Mouse (Mus musculus) kidney, postnatal 14 days (tissue): ENCODE measurements at regions not wholly inside any gene's neighbourhood (a gene's known extent, or its start where the extent isn't known, plus 50 kb on each side); places are given as distances from the start of the nearest gene placed in this dataset.
"Not testable (repeated sequence)": the region's sequence is repeated elsewhere in the genome, so short reads cannot be mapped to it uniquely, and the experiment has no call there.

Experiments used
- DNase-seq: peaks from one replicate; pipeline ENCODE4 v3.0.0; 2022; ENCODE audit warnings: mixed read lengths

DNA sequence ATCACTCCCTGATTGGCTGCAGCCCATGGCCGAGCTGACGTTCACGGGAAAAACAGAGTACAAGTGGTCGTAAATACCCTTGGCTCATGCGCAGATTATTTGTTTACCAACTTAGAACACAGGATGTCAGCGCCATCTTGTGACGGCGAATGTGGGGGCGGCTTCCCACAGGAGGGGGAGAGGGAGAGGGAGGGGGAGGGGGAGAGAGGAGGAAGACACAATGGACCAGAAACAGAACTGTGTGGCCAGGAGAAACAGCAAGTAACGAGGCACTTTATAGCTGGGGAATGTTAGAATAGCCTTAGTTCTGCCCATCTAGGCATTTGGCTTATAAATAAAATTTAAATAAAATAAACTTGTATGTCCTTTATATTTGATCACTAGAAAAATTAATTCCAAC, 240.7 kb upstream of the Podxl start:
- DNase-seq: peak; percentile 8

DNA sequence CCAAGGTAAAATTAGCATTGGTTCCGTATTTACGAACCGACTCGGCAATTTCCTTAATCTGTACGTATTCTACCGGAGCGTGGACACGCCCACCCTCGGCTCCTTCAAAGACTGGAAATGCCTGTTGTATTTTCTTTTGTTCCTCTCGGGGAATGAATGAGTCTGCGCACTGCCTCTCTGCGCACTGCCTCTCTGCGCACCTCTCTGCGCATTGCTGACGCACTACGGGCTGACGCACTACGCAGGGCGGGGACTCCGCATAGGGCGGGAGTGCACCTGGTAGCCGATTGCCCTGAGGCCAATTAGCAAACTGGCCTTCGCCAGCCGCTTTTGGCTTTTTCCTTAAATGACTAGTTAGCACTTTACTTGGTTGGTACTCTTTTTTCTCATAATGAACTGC, 239.4 kb upstream of the Podxl start:
- DNase-seq: not testable (repeated sequence)

DNA sequence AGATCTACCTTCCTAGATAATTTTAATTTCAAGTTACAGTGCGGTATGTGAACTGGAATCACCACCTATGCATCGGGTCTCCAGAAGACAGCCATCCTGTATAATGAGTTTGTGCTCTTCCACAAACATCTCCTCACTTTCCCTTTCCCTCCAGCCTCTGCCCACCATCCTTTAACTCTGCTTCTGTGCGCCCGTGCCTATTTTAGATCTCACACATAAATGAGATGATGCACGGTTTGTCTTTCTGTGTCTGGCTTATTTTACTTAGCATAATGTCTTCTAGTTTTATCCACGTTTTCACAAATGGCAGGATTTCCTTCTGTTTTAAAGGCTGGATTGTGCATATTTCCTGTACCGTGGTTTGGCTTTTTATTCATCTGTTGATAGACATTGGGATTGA, 227.8 kb upstream of the Podxl start:
- DNase-seq: no peak

DNA sequence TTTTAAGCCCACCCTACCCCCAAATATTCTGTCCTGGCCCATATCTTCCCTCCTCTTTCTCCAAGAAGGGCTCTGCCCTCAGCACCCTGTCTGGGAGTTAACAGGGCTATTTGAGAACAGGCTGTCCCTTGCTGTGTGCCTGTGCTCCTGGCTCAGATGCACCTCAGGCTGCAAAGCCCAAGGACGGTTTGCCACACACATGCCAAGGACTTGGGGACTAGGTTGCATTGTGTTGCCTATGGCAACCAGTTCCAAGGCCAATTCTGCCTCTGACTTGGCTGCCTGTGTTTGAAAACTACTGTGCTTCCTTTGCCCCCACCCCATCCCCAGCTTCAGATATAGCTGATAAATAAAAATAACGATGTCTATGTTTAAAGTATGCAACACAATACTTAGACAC, 227.1 kb upstream of the Podxl start:
- no peak for DNase-seq

DNA sequence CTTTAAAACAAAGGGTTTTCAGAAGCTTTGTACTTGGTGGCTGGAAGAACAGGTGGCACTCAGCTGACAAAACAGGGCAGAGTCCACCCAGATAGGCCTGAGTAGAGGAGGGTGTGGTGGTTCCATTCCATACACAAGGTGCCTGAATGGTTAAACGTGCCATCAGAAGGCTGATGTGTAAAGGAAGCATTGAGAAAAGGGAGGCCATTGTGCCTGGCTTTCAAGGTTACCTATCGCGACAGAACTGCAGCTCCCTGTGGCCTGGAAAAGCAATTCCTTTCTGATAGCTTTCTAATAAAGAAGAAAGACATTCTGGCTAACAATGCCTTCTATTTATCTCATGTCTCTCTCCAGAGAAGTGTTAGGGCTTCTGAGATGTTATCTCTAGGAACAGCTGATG, 213.1 kb upstream of the Podxl start:
- no peak for DNase-seq

DNA sequence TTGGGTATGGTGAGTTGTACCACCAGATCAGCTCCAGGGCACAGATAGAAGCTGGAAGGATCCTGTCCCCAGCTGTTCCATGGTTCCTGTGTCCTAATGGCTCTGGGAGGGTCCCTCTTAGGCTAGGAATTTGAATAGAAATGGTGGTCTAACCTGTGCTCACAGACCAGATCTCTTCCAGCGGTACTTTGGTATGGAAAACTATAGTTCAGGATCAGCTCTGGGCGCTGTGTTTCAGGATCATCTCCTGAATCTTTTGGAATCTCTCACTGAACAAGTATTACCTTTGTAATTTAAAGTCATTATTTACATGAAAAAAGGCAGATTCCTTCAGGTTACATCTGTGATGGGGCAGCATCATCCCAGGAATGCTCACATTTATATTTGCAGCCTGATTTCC, 208.1 kb upstream of the Podxl start:
- no peak for DNase-seq

DNA sequence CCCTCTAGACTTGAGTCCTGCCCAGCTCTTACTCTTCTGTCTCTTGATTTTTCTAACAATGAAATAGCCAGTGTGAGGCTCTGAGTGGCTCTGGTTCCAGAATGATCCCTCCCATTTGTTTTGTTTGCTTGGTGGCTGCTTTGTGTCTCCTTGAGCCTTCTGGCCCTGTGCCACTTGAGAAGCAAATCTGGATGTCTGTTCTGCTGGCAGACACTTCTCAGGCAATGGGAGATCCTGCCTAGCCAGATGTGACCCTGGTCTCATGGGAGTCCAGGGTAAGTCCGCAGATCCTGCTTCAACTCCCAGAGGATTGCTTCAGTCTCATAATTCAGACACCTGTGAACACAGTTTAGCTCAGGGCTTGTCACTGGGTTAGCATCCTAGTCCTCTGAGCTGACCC, 181.8 kb upstream of the Podxl start:
- DNase-seq: no peak

DNA sequence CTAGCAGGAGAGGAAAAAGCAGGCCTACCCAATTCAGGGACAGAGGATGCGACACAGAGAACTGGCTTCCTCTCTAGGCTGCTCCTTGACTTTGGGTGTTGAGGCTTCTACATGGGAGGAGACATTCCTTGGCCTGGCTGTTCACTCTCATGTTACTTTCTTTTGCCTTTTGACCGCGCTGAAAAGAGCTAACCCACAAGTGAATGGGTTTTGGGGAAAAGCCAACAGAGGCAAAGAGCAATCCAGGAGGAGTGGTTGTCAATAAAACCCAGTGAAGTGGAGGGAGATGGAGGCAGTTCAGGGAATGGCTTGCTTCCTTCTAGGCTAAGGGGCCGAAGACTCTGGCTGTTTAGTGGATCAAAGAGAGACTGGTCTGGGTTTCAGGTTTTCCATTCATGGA, 167.6 kb upstream of the Podxl start:
- no peak for DNase-seq

DNA sequence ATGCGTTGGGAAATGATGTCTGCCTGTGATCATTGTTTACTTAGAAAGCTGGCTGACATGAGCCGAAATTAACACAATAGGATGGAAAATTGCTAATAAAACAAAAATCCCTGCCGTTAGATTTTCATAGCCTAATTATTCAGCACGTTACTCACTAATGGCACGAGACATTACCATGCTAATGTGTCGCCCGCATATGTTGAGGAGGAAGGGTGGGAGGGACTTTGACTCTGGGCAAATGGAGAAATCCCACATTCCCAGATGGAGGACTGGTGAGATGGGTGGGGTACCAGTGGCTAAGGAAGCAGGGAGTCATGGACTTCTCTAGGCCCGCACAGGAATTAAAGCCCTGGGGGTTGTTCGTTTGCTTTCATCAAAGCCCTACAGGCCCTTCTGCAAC, 155.8 kb upstream of the Podxl start:
- DNase-seq: no peak

DNA sequence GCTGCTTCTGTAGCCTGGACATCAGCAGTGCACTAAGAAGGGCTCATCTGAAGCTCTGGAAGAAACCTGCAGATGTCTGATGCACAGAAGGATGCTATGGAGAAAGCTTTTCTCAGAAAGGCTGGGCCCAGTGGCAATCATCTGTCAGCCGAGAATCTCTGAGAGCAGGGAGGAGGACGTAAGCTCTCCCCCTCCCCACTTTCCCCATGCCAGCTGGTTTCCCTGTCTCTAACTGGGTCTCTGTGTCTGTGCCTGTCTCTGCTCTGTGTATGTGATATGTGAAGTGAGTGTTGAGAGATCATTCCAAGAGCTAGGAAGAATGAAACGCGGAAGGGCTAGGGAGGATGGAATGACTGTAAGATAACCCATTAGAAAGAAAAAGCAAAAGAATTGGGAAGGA, 155.1 kb upstream of the Podxl start:
- DNase-seq: no peak

DNA sequence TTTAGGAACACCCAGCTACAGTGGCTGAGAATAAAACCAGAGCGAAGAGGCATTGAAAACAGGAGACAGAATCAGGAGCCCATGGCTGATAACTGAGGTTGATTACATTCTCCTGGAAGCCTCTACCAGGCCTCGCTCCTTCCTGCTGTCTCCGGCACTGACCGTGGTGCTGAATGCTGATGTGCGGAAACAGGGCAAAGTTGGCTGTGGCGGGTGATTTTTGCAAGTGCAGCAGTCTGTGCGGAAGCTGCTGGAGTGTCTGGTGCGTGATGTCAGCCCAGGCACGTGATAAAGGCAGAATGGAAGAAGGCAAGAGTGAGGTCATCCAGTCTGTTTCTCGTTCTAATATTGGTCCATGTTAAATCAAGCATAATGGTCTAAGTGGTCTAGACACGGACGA, 153.8 kb upstream of the Podxl start:
- peak; percentile 50 for DNase-seq

DNA sequence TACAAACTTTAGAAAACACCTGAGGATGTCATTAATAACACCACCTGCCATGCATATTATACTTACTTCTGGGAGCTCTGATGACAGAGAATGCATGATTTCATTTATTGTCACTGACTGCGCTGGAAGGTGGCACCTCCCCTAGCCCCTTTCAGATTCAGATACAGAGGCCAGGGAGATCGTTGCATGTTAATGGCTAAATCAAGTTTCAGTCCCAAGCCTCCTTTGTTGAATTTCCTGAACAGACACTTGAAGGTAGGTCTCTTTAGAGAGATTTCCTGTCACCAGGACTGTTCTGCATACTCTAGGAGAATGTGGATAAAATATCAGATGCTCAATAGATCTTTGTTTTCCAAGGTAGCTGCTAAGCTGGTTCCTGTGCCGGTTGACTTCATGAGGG, 143.5 kb upstream of the Podxl start:
- no peak for DNase-seq

DNA sequence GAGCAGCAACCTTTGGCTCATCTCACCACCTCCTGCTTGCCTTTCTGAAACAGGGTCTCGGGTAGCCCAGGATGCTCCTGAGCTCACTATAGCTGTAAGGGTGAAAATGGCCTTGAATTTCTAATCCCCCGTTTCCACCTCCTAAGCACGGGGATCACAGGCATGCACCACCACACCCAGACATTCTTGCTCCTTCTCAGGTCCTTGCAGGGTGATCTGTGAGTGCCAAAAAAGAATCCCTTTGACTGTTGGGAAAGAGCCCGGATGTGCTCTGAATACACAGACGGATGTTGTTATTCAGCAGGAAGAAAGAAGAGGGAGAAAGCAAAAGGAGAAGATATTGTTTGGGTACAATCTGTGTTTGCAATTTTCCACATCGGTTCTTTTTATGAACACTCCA, 140.4 kb upstream of the Podxl start:
- DNase-seq: no peak

DNA sequence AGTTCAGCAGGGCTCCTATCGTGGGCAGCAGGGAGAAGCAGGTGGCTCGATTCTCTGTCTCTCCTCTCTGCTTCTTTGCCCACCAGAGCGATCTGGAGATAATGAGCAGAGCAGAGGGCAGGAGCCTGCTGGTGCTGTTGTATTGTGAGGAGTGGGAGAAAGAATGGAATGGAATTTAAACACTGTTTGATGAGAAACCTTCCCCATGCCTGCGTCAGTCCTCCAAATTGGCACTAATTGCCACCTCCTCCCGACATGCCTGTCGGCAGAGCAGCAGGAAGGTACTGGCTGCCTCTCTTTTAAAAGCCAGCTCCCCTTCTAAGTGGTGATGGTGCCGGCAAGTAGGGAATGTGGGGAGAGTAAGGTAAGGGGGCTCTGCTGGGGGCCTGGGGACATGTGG, 139.2 kb upstream of the Podxl start:
- no peak for DNase-seq

DNA sequence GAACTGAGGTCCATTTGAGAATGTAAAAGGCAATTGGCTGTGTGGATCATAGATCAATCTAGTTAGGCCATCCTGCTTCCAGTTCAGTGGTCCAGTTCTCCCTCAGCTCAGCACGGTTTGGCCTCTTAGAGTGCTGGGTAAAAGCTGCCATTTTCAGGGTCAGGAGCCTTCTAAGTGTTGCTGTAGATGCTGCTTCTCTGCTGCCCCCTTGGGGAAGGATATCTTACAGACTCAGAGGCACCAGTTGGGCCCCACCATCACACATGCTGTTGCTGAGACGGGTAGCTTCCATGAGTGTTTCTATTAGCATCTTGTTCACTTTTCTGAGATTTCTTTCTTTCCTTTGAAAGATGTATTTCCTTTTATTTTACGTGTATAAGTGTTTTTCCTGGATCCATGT, 132.1 kb upstream of the Podxl start:
- DNase-seq: no peak

DNA sequence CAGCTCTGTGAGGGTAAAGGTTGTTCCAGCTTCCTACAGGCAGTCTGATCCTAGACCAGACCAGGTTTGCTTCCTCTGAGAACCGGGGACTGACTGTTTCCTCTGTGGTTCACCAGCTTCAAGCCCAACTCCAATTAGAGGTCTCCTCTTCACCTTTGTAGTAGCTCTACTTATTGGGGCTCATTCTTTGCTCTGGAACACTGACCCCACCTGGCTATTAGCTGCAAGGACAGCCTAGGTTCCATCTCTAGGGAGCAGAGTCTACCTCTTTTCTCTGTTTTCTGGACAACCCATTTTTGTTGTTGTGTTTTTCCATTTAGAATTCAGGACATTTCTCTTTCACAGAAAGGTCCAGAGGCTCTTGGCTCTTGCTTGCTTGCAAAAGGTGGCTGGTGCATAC, 129.3 kb upstream of the Podxl start:
- DNase-seq: no peak

DNA sequence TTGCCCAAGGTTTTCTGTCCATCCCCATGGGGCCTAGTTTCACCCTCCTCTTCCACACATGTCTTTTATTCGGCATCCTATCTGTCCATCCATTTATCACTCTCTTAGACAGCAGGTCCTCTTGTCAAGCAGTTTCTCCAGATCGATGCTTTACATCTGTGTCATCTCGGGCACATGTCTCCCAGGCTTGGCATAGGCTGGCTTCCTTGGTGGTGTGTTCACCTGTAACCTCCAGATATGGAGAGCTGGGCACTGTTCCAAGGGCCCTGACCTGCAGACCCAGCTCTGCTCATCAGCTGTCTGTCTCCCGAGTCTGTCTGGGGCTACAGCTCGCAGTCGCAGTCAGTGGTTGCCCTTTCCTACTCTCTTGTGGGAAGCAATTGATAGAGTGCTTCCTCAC, 128.2 kb upstream of the Podxl start:
- no peak for DNase-seq

DNA sequence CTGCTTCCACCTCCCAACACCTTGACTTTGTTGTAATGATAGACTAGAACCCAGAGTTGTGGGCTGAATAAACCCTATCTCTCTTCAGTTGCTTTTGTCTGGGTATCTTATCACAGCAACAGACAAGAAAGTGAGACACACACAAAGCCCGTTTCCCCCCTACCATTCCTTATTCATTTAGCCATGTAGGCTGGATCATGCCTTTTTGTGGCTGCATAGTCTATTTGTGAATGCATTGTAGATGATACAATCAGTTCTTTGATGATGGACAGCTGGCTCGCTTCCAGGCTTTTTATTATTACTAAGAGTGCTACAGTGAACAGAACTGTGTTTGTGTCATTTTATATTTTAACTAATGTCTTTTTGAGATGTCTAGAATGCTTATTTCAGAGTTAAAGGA, 116.3 kb upstream of the Podxl start:
- DNase-seq: no peak

DNA sequence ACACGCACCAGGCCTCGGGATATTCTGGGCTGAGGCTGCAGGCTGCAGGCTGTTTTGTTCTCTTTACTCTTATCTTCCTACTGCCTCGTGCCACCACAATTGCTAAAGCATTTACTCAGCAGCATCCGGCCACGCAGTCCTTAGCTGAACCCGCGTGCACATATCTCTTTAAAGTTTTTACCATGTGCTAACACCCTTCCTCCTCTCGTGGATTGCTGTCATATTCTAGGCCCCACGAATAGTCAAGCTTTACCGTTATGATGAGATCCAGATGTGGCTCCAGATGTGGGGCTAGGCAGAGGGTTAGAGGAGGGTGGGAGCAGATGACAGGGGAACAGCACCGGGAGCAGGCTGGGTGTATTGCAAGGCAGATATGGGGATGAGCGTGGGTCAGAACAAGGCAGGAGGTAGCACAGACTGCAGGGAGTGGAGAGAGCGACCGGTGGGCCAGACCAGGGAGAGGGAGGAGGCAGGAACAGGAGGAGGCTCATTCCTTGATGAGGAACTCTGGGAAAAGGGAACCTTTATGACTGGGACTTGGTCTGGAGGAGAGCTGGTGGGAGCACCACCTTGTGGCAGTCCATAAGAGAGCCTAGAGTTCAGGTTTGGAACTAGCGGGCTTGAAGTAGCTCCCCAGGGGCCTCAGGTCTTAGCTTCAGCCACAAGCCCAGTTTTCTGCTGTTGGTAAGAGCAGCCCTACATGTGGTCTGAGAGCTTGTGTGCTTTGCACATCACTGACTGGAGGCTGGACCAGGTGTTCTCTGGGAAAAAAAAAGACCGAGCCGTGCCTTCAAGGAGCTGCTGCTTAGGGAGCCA, 102.1 kb upstream of the Podxl start:
- DNase-seq: no peak

DNA sequence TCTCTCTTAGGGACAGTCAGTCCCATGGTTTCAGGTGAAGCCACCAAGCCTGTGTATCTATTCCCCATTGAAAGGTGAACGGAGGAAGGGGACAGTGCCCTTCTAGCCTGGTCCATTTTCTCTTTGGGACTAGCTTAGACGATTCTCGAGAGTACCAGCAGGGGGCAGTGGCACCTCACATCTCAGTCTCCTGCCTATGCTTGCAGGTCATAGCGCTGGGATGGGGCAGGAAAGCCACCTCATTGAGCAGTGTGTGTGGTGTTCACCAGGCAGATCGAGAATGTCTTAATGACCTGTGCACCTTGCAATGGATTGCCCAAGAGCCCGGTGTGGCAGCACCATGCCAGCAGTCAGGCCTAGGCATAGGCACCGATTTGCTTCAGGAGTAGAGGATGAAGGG, 100.7 kb upstream of the Podxl start:
- peak; percentile 63 for DNase-seq

DNA sequence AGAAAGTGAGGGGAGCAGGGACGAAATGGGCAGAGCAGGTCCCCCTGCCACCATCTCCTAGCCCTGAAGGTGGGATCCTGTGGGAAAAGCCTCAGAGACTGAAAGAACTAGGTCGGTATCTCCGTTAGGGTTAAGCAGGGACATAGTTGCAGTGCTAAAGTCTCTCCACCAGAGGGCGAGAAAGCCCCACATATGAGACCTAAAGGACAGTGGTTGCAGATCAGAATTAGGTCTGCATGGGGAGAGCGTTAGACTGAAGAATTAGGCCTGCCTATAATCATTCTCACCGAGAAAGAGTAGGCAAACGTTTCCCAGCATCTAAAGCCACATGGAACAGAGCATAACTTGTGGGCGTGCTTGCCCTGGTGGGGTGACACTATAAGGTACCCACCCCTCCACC, 97.0 kb upstream of the Podxl start:
- peak; percentile 73 for DNase-seq

DNA sequence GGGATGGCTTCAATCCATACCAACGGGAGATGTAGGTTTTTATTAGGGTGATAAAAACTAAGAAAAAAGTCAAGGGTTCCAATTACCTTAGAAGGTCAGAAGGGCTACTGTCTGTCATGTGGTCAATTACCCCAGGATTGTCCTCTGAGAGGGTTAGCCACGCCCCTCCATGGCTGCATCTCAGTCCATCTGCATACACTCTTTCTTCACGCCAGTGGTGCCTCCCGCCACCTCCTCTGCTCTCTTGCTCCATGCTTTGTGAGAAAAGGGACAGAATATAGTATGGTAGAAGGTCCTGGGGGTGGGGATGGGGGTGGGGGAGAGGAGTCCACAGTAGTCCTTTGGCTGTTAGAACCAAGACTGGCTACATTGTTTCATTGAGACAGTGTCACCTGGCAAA, 96.1 kb upstream of the Podxl start:
- no peak for DNase-seq

DNA sequence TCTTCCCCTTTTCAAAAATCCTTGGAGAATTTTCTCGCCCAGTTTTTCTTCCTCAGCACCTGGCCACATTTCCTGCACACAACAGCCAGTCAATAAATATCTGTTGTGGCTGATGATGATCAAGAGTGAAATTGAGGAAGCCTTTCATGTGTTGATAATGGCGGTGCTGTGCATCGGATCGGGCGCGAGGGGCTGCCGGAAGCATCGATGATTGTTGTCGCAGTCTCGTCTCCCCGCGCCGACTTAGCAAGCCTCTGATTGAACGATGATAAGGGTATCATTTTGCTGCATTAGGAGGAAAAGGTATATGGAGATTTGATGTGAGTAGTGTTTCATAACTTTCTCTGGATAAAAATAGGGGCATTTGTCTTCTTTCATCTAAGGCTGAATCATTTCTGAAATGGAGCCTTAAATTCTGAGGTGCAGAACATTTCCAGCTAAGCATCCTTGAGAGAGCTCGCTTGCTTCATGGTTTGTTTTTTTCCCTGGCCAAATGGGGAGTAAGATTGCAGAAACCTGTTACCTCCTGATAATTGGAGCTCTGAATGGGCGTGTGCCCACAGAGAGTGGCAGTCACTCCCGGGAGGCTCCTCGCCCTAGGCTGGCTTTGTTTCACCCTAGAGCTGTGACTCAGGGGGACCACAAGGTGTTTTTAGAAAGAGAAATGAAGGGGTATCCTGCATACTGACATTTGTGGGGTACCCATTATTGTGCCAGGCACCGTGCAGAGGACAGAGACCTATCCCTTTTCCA, 94.8 kb upstream of the Podxl start:
- DNase-seq: no peak

DNA sequence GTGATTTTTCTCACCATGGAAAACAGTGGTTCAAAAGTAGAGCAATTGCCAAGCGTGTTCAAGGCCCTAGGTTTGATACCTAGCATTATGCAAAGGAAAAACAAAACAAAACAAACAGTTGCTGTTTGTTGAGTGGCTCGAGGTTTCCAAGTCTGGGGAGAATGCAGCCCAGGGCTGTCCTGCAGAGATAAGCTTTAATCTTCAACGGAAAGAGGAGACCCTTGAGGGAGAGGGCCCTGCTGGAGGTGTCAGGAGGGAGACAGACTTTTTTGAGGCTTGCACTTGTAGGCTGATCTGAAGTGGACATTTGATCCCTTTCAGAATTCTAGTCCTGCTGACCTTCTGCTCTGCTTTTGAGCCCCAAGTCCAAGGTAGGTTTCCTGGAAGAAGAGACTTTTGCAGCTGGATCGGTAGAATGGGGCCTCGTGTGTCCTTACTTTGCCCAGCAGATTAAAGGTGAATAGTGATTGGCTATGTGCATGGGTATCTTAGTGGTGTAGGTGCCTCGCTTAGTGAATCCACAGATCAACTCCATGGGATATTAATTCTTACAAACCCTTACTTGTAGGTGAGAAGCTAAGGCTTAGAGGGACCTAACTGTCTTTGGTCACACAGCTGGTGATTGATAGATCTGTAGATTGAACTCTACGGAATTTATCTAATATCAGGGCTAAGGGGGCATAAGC, 87.2 kb upstream of the Podxl start:
- no peak for DNase-seq
